Mouse (Mus musculus) fat pad, adult 2 months (tissue): ENCODE results near the gene Theg.

ENCODE experiments used
- DNase-seq: peaks from one replicate; pipeline ENCODE4 v3.0.0-alpha.2; 2011; ENCODE audit warnings: low read depth, low spot score; ENCODE audit errors: extremely low read depth

Gene Theg

DNA sequence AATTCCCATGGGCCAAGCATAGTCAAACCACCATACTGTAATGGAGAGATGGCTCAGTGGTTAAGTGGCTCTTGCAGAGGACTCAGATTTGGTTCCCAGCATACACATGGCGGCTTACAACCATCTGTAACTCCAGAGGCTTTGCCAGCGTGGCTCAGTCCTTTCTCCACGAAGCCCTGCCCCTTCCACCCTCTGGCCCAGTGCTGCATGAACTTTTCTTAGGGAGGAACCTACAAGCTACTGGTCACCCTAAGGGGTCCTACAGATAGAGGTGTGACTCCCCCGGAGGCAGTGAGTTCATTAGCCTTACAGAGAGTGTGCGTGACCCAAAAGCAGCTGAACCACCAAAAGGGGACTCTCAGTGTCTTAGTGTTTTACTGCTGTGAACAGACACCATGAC, 30.2 kb downstream of the Theg start:
- no peak for DNase-seq

DNA sequence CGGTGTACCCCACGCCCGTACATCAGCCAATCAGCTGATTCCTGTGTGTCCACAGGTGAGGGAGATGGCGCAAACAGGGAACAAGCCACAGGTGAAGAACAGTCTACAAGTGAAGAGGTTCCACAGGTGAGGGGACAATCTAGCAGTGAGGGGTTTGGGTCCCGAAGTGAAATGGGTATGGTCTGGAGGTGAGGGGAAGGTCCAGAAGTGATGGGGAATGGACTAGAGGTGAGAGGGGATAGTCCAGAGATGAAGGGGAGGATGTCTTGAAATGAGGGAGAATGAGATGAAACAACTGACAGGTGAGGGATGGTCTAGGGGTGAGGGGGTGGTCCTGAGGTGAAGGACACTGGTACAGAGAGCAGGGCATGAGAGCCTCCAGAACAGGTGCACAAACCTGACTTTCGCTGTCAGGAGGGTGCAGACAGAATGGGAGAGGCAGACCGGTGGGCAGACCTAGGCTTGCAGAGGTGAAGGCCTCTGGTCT, 31.9 kb downstream of the Theg start:
- DNase-seq, result no peak

DNA sequence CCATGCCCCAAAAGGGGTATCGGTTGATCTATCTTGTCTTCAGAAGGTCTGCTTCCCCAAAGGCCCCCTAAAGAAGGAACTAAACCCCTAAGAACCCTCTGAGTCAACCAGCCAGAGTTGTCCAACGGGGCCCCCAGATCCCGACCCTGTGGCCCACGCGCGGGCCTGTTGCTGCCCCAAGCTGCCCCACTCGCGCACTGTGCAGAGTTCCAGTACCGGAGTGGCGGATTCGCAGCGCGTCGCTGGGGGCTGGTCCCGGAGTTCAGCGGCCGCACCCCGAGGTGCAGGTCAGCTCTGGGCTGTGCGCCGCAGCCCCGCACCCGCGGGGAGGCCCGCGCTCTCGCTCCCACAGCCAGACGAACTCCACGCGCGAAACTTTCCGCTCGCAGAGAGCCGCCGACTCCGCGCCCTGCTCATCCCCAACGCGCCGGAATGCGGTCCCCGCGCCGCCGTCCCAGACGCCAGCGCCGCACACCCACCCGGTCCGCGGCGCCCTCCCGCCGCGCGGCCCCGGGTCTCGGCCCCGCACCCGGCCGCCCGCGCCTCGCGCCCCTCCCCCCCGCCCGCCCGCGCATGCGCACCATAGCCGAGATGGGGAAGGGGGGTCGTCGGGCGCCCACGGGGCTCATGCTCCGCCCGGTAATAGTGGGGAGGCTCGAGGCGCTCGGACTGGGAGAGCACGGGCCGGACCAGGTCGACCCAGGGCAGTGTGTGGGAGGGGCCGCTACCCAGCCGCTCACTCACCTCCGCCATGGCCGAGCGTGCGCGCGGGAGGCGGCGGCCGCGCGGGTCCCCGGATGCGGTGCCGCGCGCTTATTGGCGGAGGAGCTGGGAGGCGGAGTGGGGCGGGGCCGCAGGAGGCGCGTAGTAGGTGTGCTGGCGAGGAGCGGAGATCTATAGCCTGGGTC, 32.5 kb downstream of the Theg start, which contains the start of gene Mier2:
Mier2 (minus strand) TSS at position 870 of the 908 bp plus-strand sequence.
- DNase-seq, result no peak

DNA sequence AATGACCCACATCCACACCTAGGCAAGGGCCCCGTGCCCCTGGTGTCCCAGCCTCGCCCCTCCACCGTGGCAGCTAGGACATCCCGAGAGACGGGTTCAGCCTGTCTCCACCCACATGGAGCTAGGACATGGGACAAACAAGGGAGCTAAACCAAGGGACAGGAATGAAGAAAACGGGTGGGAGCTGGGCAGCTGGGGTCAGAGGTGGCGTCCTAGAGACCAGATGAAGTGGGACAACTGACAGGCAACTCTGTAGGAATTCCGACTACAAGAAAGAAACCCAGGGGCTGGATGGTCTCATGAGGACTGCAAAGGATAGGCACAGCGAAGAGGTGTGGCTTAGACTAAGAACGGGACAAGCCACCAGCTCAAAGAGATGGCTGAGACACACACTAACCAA, 33.4 kb downstream of the Theg start:
- DNase-seq, result no peak

DNA sequence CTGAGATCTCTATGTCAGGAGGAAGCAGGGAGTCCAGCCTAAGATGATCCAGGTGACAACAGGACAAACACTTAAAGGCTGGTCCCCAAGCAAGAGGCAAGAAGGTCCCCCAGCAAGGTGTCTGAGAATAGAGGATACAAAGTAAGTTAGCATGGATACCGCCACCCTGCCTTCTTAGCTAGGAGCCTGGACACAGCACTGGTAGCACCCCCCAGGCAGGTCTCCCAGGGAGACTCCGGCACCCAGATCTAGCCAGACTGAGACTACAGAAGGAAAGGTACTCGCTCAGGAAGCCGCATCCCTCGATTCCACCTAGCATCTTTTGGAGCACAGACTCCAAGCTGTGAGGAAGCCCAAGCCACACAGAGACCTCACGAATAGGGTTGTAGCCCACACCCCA, 34.0 kb downstream of the Theg start:
- DNase-seq, result no peak

DNA sequence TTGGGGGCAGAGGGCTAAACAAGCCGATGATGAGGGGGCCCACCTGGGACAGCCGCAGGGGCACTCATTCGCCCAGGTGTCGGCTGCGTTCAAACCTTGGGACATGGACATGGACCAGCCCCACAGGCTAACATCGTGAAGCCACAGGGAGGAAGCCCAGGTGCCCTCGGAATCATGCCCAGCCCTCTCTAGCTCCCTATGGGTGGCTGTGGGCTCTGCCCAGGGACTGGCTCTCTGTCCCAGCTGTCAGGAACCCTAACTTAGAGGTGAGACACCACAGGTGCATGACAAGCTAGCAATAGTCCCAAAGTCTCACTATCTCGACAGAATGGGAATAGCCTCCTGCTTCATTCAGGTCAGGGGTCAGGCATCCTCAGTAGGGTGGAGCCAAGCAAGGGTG, 34.6 kb downstream of the Theg start:
- DNase-seq, result no peak

DNA sequence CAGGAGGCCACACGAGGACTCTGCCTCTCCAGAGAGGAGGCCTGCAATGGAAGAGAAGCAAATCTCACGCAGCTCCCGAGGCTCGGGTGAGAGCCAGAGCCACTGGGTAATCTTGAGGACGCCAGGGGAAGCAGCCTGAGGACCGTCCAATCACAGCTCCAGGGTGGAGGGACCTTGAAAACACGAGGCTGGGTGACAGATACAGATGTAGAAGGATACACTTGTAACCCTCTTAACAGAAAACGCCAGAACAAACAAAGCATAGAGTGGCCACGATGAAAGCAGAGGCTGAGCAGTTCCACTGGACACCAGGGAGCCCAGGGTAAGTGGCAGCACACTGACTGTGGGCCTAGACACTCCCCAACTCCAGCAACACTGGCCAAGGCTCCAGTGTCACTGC, 36.8 kb downstream of the Theg start:
- DNase-seq, result no peak

DNA sequence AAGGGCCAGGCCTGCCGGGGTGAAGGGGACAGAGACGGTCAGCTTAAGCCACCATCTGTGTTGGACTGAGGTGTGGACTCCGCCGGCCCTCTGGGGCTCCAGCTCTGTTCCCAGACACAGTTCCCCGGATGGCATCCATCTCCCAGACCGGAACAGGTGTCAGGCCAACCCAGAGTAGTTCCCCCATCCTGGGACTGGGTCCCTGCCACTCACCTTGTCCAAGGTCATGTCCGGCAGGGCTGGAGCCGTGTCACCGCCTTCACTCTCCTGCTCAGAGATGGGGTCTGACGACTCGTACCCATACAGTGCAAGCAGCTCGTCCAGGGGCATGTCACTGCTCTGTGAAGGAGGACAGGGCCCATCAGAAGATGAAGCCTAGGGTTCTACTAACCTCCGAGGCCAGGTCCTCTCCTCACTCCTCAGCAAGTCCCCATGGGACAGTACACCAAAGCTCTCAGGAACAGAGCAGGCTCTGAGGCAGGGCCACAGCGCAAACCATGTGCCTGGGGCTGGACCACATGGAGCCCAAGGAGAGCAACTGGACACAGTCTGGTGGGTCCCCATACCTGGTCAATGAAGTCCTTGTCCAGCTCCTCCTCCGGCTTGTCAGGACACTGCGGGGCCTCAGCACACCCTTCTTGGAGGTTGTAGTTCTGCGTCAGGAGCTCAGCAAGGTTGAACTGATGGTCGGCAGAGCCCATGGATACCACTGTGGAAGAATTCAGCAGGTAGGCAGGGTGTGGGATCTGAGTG, 38.0 kb downstream of the Theg start:
- DNase-seq, result no peak

DNA sequence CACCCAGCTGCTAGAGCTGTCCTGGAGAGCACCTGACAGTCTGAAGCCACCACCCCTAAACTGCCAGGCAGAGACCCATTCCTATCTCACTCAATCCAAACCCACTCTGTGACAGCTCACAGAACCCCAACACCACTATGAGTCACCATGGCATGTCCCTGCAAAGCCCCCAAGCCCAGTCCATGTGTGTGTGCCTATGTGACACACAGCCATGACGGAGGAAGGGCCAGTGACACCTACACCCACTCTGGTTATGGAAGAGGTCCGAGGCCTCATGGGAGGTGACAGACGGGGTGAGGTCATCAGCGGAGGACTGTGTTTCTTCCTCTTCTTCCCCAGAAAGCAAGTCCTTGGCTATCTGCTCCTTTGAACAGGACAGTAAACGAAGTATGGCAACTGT, 38.6 kb downstream of the Theg start:
- no peak for DNase-seq

DNA sequence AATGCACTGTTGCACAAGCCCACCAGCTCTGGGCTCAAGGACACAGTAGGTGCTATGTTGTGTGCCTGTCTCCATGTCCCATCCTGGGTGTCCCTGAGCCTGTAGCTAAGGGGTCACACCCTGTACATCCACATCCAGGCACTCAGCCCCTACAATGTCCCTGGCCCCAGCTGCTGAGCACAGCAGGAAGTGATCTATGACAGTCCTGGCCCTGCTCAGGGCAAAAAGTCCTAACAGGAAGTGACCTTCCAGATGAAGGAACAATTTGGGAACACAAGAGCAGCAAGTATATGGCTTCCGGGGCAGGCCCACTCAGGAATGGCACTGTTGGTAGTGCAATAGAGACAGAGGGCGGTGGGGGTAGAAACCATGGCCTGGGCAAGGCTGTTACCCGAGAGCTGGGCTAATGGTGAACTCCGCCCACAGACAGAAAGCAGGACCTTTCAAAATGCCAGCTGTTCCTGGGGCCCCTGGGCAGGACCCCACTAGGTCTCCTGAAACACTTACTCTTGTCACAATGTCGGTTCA, 39.9 kb downstream of the Theg start:
- DNase-seq, result no peak

DNA sequence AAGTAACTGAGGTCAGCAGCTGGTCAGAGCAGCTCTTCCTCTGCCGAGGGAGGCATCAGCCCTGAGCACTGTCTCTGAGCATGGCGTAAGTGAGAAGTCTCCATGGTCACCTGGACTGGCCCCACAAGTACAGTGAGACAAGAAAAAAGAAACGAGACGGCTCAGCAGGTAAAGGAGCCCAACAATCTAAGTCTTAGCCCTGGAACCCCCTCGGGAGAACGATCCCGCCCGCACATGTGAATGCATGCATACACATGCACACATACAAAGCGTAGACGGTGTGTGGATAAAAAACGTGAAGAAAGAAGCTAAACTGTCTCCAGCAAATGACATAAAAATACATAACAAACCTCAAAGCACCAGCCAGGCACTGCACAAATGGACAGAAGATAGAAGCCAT, 40.6 kb downstream of the Theg start:
- no peak for DNase-seq

DNA sequence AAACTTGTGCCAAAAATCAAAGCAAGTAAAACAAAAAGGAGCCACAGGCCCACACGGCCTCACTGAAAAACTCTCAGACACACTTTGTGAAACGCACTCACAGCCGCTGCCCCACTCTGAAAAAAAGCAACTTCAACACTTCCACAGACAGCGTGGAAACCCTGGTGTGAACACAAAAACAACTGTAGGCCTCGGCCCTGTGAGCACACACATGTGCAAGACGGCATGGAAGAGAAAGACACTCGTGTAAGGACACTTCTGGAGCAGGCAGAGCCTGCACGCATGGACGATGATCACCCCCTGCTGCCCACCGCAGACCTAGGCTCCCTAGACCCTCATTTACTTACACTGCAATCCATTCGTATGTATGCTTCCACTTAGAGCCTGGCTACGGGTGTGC, 41.2 kb downstream of the Theg start:
- DNase-seq, result no peak

DNA sequence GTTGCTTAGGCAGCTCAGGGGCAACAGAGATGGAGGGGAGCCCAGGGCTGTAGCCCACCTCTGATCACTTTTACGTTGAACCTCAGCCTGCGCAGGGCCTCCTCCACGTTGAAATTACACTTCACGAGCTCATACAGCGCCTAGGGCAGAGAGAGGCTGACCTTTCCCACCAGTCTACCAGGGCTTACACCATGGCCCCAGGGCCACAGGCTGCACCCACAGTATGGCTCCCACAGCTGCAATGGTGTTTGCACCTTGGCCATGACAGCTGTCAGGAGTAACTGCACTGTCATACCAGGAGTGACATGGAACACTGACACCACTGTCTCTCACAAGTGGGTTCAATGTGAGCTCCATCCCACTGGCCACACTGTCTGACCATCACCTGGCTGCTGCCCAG, 42.5 kb downstream of the Theg start:
- DNase-seq, result no peak

DNA sequence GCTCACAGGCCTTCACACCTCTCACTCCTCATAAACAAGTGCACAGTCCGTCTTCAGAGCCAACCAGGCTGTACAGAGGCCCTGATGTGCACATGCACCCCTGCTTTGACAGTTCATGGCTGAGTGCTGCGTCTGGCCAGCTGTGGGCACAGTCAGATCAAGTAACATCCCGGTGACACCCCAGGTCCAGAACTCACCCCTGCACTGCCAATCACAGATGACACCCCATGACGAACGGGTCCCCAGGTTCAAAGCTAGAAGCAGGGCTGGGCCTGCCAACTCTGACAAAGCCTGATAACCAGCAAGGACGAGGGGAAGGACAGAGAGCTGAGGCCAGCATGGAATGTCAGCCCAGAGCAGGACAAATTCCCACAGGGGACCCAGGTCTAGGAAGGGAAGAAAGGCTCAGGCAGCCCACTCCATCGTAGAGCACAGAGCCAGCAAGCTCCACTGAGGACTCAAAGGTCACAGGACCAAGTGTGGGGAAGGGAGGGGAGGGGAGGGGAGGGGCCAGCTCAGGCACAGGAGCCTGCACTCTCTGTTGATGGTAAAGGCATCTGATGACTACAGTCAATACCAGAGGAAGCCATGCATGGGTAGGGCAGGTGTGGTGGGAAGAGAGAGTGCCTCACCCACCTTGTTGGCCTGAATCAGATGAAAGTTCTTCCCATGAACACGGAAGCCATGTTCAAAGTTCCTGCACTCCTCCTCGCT, 43.1 kb downstream of the Theg start:
- DNase-seq, result no peak

DNA sequence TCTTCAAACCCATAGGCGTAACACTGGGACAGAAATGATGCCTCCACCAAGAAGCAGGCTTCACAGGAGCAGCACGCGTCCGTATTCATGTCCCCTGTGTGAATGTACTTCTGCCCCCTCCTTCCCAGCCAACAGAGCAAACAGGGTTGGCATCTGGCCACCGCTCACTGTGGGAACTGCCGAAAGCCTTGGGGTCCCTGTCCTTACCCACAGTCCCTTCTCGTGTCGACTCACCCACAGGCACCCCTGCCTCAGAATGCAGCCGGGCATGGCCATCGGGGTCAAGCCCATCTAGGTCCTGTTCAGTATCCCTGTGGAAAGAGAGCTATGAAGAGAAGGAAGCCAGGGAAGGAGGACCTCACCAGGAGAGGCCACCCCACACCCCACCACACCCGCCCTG, 45.0 kb downstream of the Theg start:
- no peak for DNase-seq

DNA sequence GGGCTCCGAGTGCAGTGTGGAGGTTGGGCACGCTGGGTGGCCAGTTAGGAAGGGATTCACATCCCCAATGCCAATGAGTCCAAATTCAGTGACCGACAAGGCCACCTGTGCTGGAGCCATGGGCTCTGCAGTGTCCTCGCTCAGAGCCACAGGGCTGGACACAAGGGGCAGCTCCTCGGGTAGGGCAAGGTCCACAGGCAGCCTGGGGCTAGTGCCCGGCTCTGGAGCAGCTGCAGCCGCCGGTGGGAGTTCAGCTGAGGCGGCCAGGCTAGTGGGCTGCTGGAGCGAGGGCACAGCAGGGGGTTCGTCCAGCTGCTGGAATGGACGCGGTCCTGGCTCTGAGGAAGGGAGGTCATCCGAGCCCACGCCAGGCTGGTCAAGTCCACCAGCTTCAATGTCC, 45.6 kb downstream of the Theg start:
- no peak for DNase-seq

DNA sequence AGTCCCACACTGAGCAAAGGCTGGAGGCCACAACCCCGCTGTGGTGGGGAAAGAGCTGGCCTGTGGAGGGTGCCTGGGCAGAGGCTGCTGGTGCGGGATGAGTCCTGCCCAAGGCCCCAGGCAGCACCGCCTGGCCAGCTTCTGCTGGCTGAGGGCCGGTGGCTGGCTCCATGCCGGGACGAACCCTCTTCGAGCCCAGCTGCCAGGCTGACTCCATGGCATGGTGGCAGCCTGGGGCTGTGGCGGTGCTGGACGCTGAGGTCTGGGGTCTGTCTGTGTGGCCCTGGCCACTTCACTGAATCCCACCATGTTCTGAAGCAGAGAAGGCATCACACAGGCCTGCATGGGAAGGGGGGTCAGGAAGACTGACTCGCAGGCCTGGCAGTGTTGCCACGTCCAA, 46.4 kb downstream of the Theg start:
- no peak for DNase-seq

DNA sequence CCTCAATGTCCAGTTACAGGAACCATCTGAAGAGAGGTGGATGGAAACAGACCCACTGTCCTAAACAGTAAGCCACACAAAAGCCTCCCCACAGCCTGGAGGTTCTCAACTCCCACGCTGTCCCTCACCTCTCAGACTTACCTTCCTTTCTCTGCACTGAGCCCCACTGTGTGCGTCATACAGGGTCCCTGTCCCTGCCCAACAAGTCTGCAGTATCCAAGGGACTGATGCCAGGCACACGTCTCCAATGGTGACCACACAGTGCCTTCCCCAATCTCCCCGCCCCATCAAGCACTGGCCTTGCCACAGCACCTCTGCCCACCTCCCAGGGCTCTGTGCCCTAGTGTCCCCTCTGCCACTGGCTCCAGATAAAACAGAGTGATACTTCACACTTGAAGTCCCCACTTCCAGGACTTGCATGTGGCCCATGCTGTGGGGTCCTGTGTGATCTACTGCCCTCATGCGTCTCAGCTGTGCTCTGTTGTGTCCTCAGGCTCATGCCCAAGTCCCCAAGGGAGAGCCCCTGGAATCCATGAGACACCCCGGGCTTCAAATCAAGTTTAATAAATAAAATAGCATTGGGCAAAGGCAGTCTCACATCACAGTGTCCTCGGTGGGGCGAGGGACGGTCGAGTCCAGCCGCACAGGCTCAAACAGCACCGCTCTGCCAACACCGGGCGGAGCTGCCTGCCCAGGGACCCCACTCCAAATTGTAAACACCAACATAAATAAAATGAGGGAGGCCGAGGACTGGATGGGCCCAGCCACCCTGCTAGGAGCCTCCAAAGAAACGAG, 47.2 kb downstream of the Theg start:
- DNase-seq, result no peak

DNA sequence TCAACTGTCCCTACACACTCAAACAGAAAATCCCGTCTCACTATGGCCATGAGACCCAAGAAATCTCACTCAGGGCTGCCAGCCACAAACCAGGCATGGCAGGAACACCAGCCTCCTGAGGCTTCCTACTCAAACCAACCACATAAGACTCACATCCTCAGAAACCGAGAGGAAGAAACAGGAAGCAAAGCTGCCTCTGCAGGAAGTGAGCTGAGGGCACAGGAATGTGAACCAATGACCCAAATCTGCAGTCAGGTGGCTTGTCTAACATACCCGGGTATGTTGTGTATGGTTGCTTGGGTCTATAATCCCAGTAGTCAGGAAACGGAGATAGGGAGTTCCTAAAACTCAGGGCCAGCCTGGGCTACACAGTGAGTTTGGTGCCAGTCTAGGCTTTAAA, 48.3 kb downstream of the Theg start:
- no peak for DNase-seq

DNA sequence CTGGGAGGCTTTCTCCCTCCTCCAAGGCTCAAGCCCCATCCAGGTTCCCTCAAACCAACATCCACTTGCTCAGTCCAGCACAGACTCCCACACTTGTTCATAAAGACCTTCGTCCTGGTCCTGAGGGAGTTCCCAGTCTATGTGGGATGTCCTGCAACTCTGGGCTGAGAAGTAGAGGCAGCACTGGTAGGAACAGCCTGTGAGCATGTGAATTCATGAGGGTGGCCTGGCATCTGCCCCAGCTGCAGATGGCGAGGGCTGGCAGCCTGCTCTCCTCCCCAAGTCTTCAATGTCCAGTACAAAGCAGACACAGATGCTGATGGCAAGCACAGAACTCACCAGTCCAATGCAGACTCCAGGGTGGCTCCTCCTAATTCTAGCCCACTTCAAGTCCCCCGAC, 48.8 kb downstream of the Theg start:
- no peak for DNase-seq
